Mouse (Mus musculus) midbrain, postnatal 0 days (tissue): ENCODE results near the gene Rin1. TPM values are rescaled to one million over a fixed set of nuclear protein-coding genes. Genes with fewer than 3 reads are reported as not detected.
A peak's percentile ranks its signal among the peaks of the same experiment; 100 is the strongest.

ENCODE experiments used
- ATAC-seq: fragments of 200-750 bp; cut with Nextera tagmentation; 2 replicates; pipeline ENCODE4 v1.8.0; 2017; ENCODE audit warnings: moderate number of reproducible peaks, mild to moderate bottlenecking, moderate TSS enrichment, moderate library complexity; ENCODE audit not compliant: low FRiP score
- DNase-seq: peaks from one replicate; pipeline ENCODE4 v3.0.0-alpha.2; 2015; ENCODE audit warnings: low spot score
- H3K27ac ChIP-seq: fragments of 300-500 bp; sonication (generic); 2 replicates; pipeline ENCODE4 v1.5.1; 2014; ENCODE audit warnings: low read depth, mild to moderate bottlenecking, low read length, mixed read lengths
- H3K27me3 ChIP-seq: fragments of 300-500 bp; sonication (generic); 2 replicates; pipeline ENCODE4 v1.6.1; 2014; ENCODE audit warnings: low read length, control low read depth, mixed read lengths; ENCODE audit not compliant: insufficient read depth
- H3K36me3 ChIP-seq: fragments of 300-500 bp; sonication (generic); 2 replicates; pipeline ENCODE4 v1.6.1; 2014; ENCODE audit warnings: low read length, control low read depth, mixed read lengths; ENCODE audit not compliant: insufficient read depth
- H3K4me1 ChIP-seq: fragments of 300-500 bp; sonication (generic); 2 replicates; pipeline ENCODE4 v1.6.1; 2014; ENCODE audit warnings: mild to moderate bottlenecking, control low read depth, antibody characterized with exemption, low read length, mixed read lengths; ENCODE audit not compliant: insufficient read depth
- H3K4me2 ChIP-seq: fragments of 300-500 bp; sonication (generic); 2 replicates; pipeline ENCODE4 v1.6.1; 2014; ENCODE audit warnings: low read depth, mild to moderate bottlenecking, low read length, mixed read lengths; ENCODE audit not compliant: poor library complexity, severe bottlenecking
- H3K4me3 ChIP-seq: fragments of 300-500 bp; sonication (generic); 2 replicates; pipeline ENCODE4 v1.5.1; 2014; ENCODE audit warnings: low read depth, mild to moderate bottlenecking, low read length, moderate library complexity
- H3K9ac ChIP-seq: fragments of 300-500 bp; sonication (generic); replicated peaks from 2 replicates; pipeline ENCODE4 v1.6.1; 2014; ENCODE audit warnings: mild to moderate bottlenecking, low read length, moderate library complexity, mixed read lengths; ENCODE audit not compliant: poor library complexity, severe bottlenecking
- H3K9me3 ChIP-seq: fragments of 300-500 bp; sonication (generic); 2 replicates; pipeline ENCODE4 v1.6.1; 2016; ENCODE audit warnings: low read length, control low read depth
- CTCF ChIP-seq: IDR thresholded peaks from 2 replicates; pipeline ENCODE4 v1.5.1; 2016; ENCODE audit warnings: antibody characterized with exemption, mild to moderate bottlenecking
- WGBS: fragments of 180-500 bp; shearing (Covaris S2); extraction: QIAGEN DNeasy Blood & Tissue Kit; methylation state at CpG from one replicate; pipeline ENCODE4 v1.1.7; 2014; 5-methylcytosine and 5-hydroxymethylcytosine counted together
- polyA plus RNA-seq: library from polyadenylated mRNA; unstranded; fragments of >200 nt; fragmentation: Nextera tagmentation; extraction: Ambion mirVana; gene quantifications from 2 replicates; pipeline ENCODE4 v1.2.1, GENCODE M21; 2015
- total RNA-seq: library from RNA; depleted of rRNA; stranded (reverse); fragments of >200 nt; gene quantifications from 2 replicates; pipeline ENCODE4 v1.2.3, GENCODE M21; 2014

The Rin1 gene
- total and polyA plus RNA-seq, 2 experiments from 2014 or later, result 0.96 to 4.3 TPM

DNA sequence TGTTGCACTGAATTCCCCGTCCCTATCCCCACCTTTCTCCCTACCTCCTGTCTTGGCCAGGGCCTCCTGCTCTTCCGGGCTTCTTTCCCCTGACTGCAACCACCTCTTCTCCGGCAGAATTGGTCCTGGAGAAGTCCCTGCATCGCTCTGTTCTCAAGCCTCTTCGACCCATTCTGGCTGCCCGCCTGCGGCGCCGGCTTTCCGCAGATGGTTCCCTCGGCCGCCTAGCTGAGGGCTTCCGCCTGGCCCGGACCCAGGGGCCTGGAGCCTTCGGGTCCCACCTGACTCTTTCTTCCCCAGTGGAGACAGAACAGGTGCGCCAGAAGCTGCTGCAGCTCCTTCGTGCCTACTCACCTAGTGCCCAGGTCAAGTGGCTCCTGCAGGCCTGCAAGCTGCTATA lies 2.6 kb downstream of the Rin1 start:
- peaks cover 23% of the 10 kb centered on the region; the same call in 1 of the 2 replicates for H3K27me3 ChIP-seq
- H3K4me3 ChIP-seq, result no peak overlapping the region
- peaks cover 3% of the 10 kb centered on the region for H3K4me1 ChIP-seq
- H3K27ac ChIP-seq, result no peak overlapping the region
- 57% methylated on average over 17 of the region's 17 CpGs for WGBS
- no peak overlapping the region for H3K4me2 ChIP-seq
- no peak overlapping the region for H3K9ac ChIP-seq
- no peak for TF ChIP-seq CTCF
- H3K9me3 ChIP-seq, result no peaks in the 10 kb centered on the region
- H3K36me3 ChIP-seq, result peaks cover 15% of the 10 kb centered on the region
- DNase-seq, result no peak
- no peak for ATAC-seq

- H3K36me3 ChIP-seq, result peaks cover 9% of the 10 kb centered on the region
- DNase-seq, result no peak
- H3K9ac ChIP-seq, result no peak overlapping the region
- H3K27me3 ChIP-seq, result peaks cover 23% of the 10 kb centered on the region; the same call in 1 of the 2 replicates
- WGBS, result 18% methylated on average over 9 of the region's 9 CpGs
- H3K4me2 ChIP-seq, result no peak overlapping the region
- peaks cover 3% of the 10 kb centered on the region for H3K4me1 ChIP-seq
- TF ChIP-seq CTCF, result peak; percentile 70
- H3K4me3 ChIP-seq, result no peak overlapping the region
- no peaks in the 10 kb centered on the region for H3K9me3 ChIP-seq
- no peak for ATAC-seq
- no peak overlapping the region for H3K27ac ChIP-seq
Observed at GRCm38 (mm10) chr19:5053909-5054308, 3.6 kb downstream of the Rin1 start.

DNA sequence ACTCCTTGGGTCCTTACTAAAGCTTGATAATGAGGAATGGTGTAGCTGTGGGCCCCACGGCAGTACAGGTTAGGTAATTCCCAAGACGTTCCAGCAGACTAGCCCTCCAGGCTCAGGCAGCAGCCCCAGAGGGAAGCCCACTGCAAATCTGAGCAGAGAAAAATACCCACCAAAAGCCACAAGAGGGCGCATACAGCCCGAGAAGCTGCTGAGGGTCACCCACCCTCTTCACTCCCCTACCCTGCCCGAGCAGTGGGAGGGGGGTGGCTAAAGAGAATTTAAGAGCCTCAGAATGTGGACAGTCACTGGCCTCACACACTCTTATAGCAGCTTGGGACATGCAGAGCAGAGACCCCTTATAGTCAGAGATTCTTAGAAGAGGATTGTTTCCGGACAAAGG lies 6.0 kb downstream of the Rin1 start:
- Histone ChIP-seq H3K27ac (no peak overlapping the region), H3K27me3 (peaks cover 20% of the 10 kb centered on the region; the same call in 1 of the 2 replicates), H3K4me2 (no peak overlapping the region), H3K4me3 (no peak overlapping the region), H3K4me1 (no peaks in the 10 kb centered on the region), H3K9ac (no peak overlapping the region), H3K36me3 (no peaks in the 10 kb centered on the region), H3K9me3 (no peaks in the 10 kb centered on the region)
- TF ChIP-seq CTCF, result peak; percentile 82
- DNase-seq (peak; percentile 60), ATAC-seq (peak; percentile 50; the same call in 1 of the 2 replicates)
- WGBS, result 11% methylated on average over 6 of the region's 6 CpGs

DNA sequence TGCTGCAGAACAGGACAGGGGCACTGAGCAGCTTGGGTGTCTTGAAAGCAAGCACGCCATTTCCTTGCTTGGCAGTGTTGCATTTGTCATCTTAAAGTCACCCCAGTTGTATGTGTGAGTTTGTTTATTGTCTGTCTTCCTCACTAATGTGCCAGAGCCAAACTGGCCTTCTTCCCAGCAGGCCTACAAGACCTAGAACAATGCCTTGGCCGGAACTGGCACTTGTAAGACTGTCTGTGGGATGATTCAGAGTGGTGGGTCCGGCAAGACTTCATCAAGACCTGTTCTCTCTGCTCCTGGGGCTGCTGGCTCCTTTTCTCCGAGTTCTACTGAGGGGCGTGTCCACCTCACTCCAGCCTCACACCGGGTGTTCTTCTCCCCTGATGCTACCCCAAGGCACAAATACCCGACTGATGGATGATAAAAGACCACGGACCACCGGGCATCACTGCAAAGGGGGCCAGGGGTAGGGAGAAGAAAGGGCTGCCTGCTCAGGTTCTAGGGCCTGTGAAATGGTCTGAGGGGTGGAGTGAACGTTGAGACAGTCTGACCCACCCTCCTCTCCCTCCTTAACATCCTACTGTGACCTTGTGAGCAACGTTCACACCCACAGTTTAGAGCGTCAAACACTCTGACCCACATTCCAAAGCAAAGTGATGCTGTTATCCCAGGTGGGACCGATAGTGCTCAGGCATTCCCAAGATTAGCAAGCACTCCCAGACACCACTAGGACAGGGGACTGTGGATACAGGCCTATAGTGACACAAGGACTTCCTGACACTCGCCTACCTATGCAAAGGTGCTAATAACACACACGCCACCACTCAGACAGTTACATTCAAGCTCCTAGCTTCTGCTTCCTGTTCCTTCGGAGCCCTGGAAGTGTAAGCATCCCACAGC lies 7.8 kb downstream of the Rin1 start:
- 27% methylated on average over 16 of the region's 16 CpGs for WGBS
- Histone ChIP-seq H3K4me1 (no peaks in the 10 kb centered on the region), H3K36me3 (no peaks in the 10 kb centered on the region), H3K4me2 (no peak overlapping the region), H3K27ac (no peak overlapping the region), H3K27me3 (peaks cover 6% of the 10 kb centered on the region; the same call in 1 of the 2 replicates), H3K4me3 (no peak overlapping the region), H3K9me3 (no peaks in the 10 kb centered on the region), H3K9ac (no peak overlapping the region)
- no peak for TF ChIP-seq CTCF
- ATAC-seq, result no peak
- no peak for DNase-seq

GRCm38 (mm10) chr19:5058801-5059771 lies 8.8 kb downstream of the Rin1 start:
- Histone ChIP-seq H3K4me1 (no peaks in the 10 kb centered on the region), H3K4me3 (no peak overlapping the region), H3K27ac (no peak overlapping the region), H3K9ac (no peak overlapping the region), H3K36me3 (no peaks in the 10 kb centered on the region), H3K4me2 (no peak overlapping the region), H3K9me3 (no peaks in the 10 kb centered on the region), H3K27me3 (no peaks in the 10 kb centered on the region)
- 22% methylated on average over 10 of the region's 10 CpGs for WGBS
- no peak for TF ChIP-seq CTCF
- no peak for DNase-seq
- ATAC-seq, result 0 out of 2 replicates have a peak, but pooled peaks have one; percentile 15
